Mouse (Mus musculus): ENCODE results near the gene Nod2. TPM values are rescaled to one million over a fixed set of nuclear protein-coding genes. Genes with fewer than 3 reads are reported as not detected.

The Nod2 gene
- total and polyA plus RNA-seq, 3 experiments = 0.22 to 0.50 TPM; not detected in 1

GRCm38 (mm10) chr8:88696228-88696627 is 49.1 kb downstream of the Nod2 start:
- peak overlapping the region; percentile 61 for H3K9ac ChIP-seq (ENCODE audit: control insufficient read depth, low read depth, low read length, poor library complexity, severe bottlenecking)

GRCm38 (mm10) chr8:88696721-88697641 is 49.9 kb downstream of the Nod2 start, which contains the start of gene Cyld:
TSS of gene Cyld (plus strand) at chr8:88697028.
- peak; percentile 99 for DNase-seq (ENCODE audit: low read depth, low spot score)
- Histone ChIP-seq H3K4me3 (ENCODE audit: control insufficient read depth in 1 of 2, insufficient read depth in 1 of 2, low read depth in 2 of 2, low read length in 2 of 2) (peak within 1 kb of the TSS; percentile 68 to 100), H3K4me1 (ENCODE audit: control insufficient read depth in 1 of 2, insufficient read depth in 2 of 2, low read length in 2 of 2) (peaks cover 5 to 21% of the 10 kb centered on the region in 2 experiments), H3K9me3 (replicated peaks; ENCODE audit: insufficient read depth, low read length) (no peaks in the 10 kb centered on the region), H3K36me3 (ENCODE audit: control insufficient read depth in 1 of 2, insufficient read depth in 2 of 2, low read length in 2 of 2) (peaks cover 0 to 7% of the 10 kb centered on the region in 2 experiments; a peak in 2 of 4 replicates), H3K27me3 (ENCODE audit: control insufficient read depth in 1 of 2, insufficient read depth in 2 of 2, low read length in 2 of 2) (no peaks in the 10 kb centered on the region), H3K79me2 (ENCODE audit: control insufficient read depth, insufficient read depth, low read length, poor library complexity) (peaks cover 3% of the 10 kb centered on the region; the same call in 1 of the 2 replicates), H3K9ac (ENCODE audit: control insufficient read depth, low read depth, low read length, poor library complexity, severe bottlenecking) (peak within 1 kb of the TSS; percentile 66), H3K27ac (ENCODE audit: control insufficient read depth, low read depth, low read length) (peak within 1 kb of the TSS; percentile 22)
- TF ChIP-seq HCFC1 (IDR thresholded peaks at IDR 0.05; ENCODE audit: low read depth, low read length) = peak; percentile 78
- peak; percentile 39; the same call in 1 of the 2 replicates for TF ChIP-seq NELFE (IDR thresholded peaks at IDR 0.05; ENCODE audit: low read depth, low read length)
- TF ChIP-seq GABPA (IDR thresholded peaks at IDR 0.05; ENCODE audit: low read depth, low read length) = no peak
- no peak for TF ChIP-seq CHD1 (IDR thresholded peaks at IDR 0.05; ENCODE audit: low read depth, low read length)
- no peak; the same call in 1 of the 2 replicates for TF ChIP-seq KAT2A (conservative IDR thresholded peaks at IDR 0.05; ENCODE audit: low read depth, low read length)
- no peak for TF ChIP-seq JUND (IDR thresholded peaks at IDR 0.05; ENCODE audit: low read depth, low read length)
- TF ChIP-seq TBP (IDR thresholded peaks at IDR 0.05; ENCODE audit: low read depth, low read length) = 0 out of 2 replicates have a peak, but pooled peaks have one; percentile 10
- TF ChIP-seq ZNF384 (IDR thresholded peaks at IDR 0.05; ENCODE audit: low read depth, low read length) = no peak
- 0 out of 2 replicates have a peak, but pooled peaks have one; percentile 13 for TF ChIP-seq TCF12 (IDR thresholded peaks at IDR 0.05; ENCODE audit: low read depth, low read length)
- 0 out of 2 replicates have a peak, but pooled peaks have one; percentile 27 for TF ChIP-seq CHD2 (IDR thresholded peaks at IDR 0.05; ENCODE audit: low read length)
- TF ChIP-seq MYB (IDR thresholded peaks at IDR 0.05; ENCODE audit: low read depth, low read length) = no peak
- no peak; the same call in 1 of the 2 replicates for TF ChIP-seq USF1 (IDR thresholded peaks at IDR 0.05; ENCODE audit: low read depth, low read length)
- no peak for TF ChIP-seq MYC (IDR thresholded peaks at IDR 0.05; ENCODE audit: low read depth, low read length)
- no peak for TF ChIP-seq ETS1 (IDR thresholded peaks at IDR 0.05; ENCODE audit: low read depth, low read length)
- no peak for TF ChIP-seq USF2 (IDR thresholded peaks at IDR 0.05; ENCODE audit: borderline replicate concordance in 1 of 2, insufficient read depth in 1 of 2, low read depth in 1 of 2, low read length in 2 of 2)
- no peak for TF ChIP-seq ZKSCAN1 (IDR thresholded peaks at IDR 0.05; ENCODE audit: low read depth, low read length)
- peak; percentile 43 for TF ChIP-seq ELF1 (IDR thresholded peaks at IDR 0.05; ENCODE audit: low read depth, low read length)
- TF ChIP-seq RAD21 (IDR thresholded peaks at IDR 0.05; ENCODE audit: low read depth, low read length) = no peak
- TF ChIP-seq GATA1 (IDR thresholded peaks at IDR 0.05; ENCODE audit: low read depth, low read length) = no peak
- TF ChIP-seq RCOR1 (IDR thresholded peaks at IDR 0.05; ENCODE audit: low read depth, low read length) = no peak

More at GRCm38 (mm10) chr8:88696228-88696627, 49.1 kb downstream of the Nod2 start:
- Histone ChIP-seq H3K4me3 (ENCODE audit: control insufficient read depth in 1 of 2, insufficient read depth in 1 of 2, low read depth in 2 of 2, low read length in 2 of 2) (peak overlapping the region; percentile 63 to 71), H3K27ac (ENCODE audit: control insufficient read depth, low read depth, low read length) (no peak overlapping the region), H3K9me3 (replicated peaks; ENCODE audit: insufficient read depth, low read length) (no peaks in the 10 kb centered on the region), H3K79me2 (ENCODE audit: control insufficient read depth, insufficient read depth, low read length, poor library complexity) (peaks cover 3% of the 10 kb centered on the region; the same call in 1 of the 2 replicates), H3K27me3 (ENCODE audit: control insufficient read depth in 1 of 2, insufficient read depth in 2 of 2, low read length in 2 of 2) (no peaks in the 10 kb centered on the region), H3K4me1 (ENCODE audit: control insufficient read depth in 1 of 2, insufficient read depth in 2 of 2, low read length in 2 of 2) (peaks cover 8 to 29% of the 10 kb centered on the region in 2 experiments), H3K36me3 (ENCODE audit: control insufficient read depth in 1 of 2, insufficient read depth in 2 of 2, low read length in 2 of 2) (peaks cover 0 to 10% of the 10 kb centered on the region in 2 experiments; a peak in 2 of 4 replicates)
- DNase-seq (ENCODE audit: low read depth, low spot score) = no peak
- TF ChIP-seq NELFE (IDR thresholded peaks at IDR 0.05; ENCODE audit: low read depth, low read length) (no peak), HCFC1 (IDR thresholded peaks at IDR 0.05; ENCODE audit: low read depth, low read length) (no peak), USF1 (IDR thresholded peaks at IDR 0.05; ENCODE audit: low read depth, low read length) (0 out of 2 replicates have a peak, but pooled peaks have one; percentile 4), RAD21 (IDR thresholded peaks at IDR 0.05; ENCODE audit: low read depth, low read length) (no peak), CHD2 (IDR thresholded peaks at IDR 0.05; ENCODE audit: low read length) (no peak), SIN3A (IDR thresholded peaks at IDR 0.05; ENCODE audit: low read length) (no peak), BHLHE40 (IDR thresholded peaks at IDR 0.05; ENCODE audit: borderline replicate concordance, low read depth, low read length) (no peak), ZC3H11A (IDR thresholded peaks at IDR 0.05; ENCODE audit: low read depth, low read length) (no peak), POLR2A (IDR thresholded peaks at IDR 0.05; ENCODE audit: control insufficient read depth in 1 of 2, insufficient read depth in 1 of 2, low read depth in 1 of 2, low read length in 2 of 2, poor library complexity in 1 of 2) (no peak), ZMIZ1 (IDR thresholded peaks at IDR 0.05; ENCODE audit: low read depth, low read length) (no peak), TBP (IDR thresholded peaks at IDR 0.05; ENCODE audit: low read depth, low read length) (no peak), NRF1 (IDR thresholded peaks at IDR 0.05; ENCODE audit: insufficient read depth, low read depth, low read length, poor library complexity, severe bottlenecking) (no peak), ELF1 (IDR thresholded peaks at IDR 0.05; ENCODE audit: low read depth, low read length) (no peak), MXI1 (IDR thresholded peaks at IDR 0.05; ENCODE audit: low read depth, low read length) (peak; percentile 51; the same call in 1 of the 2 replicates), RCOR1 (IDR thresholded peaks at IDR 0.05; ENCODE audit: low read depth, low read length) (no peak), GABPA (IDR thresholded peaks at IDR 0.05; ENCODE audit: low read depth, low read length) (no peak), MAX (IDR thresholded peaks at IDR 0.05; ENCODE audit: low read length) (peak; percentile 68), POLR2AphosphoS2 (IDR thresholded peaks at IDR 0.05; ENCODE audit: low read length) (no peak), MEF2A (IDR thresholded peaks at IDR 0.05; ENCODE audit: extremely low read depth, insufficient replicate concordance, low read depth, low read length, poor library complexity, severe bottlenecking) (no peak), ZKSCAN1 (IDR thresholded peaks at IDR 0.05; ENCODE audit: low read depth, low read length) (no peak), MAZ (IDR thresholded peaks at IDR 0.05; ENCODE audit: low read depth, low read length) (no peak), ETS1 (IDR thresholded peaks at IDR 0.05; ENCODE audit: low read depth, low read length) (no peak), TAL1 (IDR thresholded peaks at IDR 0.05; ENCODE audit: low read length) (no peak), E2F4 (IDR thresholded peaks at IDR 0.05; ENCODE audit: borderline replicate concordance, low read depth, low read length) (no peak)
